Mouse (Mus musculus) MEL (cell line): ENCODE data around the gene Gfod1. TPM values are rescaled to one million over a fixed set of nuclear protein-coding genes. Genes with fewer than 3 reads are reported as not detected.

Experiments used
- DNase-seq: peaks from one replicate; pipeline ENCODE4 v3.0.0; 2011; ENCODE audit warnings: low read depth, low spot score
- H3K27ac ChIP-seq: 2 replicates; pipeline ENCODE4 v1.5.1; 2012; ENCODE audit warnings: low read depth, mild to moderate bottlenecking, control low read depth, low read length, moderate library complexity; ENCODE audit not compliant: control insufficient read depth
- H3K27me3 ChIP-seq, 2 experiments: fragments of 150-350 bp in 1 of 2; sonication (generic) in 1 of 2; 2 replicates each; pipeline ENCODE4 v1.6.1; 2012; ENCODE audit warnings: low read length in 2 of 2, mild to moderate bottlenecking in 2 of 2, improper control_type of control experiment in 1 of 2, moderate library complexity in 1 of 2; ENCODE audit not compliant: insufficient read depth in 2 of 2, control insufficient read depth in 1 of 2
- H3K36me3 ChIP-seq, 2 experiments: 2 replicates each; pipeline ENCODE4 v1.6.1; 2012 to 2014; ENCODE audit warnings: low read length in 2 of 2, improper control_type of control experiment in 1 of 2, inconsistent platforms in 1 of 2, mild to moderate bottlenecking in 1 of 2; ENCODE audit not compliant: insufficient read depth in 2 of 2, control insufficient read depth in 1 of 2
- H3K4me1 ChIP-seq, 2 experiments: fragments of 150-350 bp in 1 of 2; sonication (generic) in 1 of 2; 2 replicates each; pipeline ENCODE4 v1.6.1; 2012; ENCODE audit warnings: low read length in 2 of 2, improper control_type of control experiment in 1 of 2, mild to moderate bottlenecking in 1 of 2; ENCODE audit not compliant: insufficient read depth in 2 of 2, control insufficient read depth in 1 of 2
- H3K4me3 ChIP-seq, 2 experiments: fragments of 150-350 bp in 1 of 2; sonication (generic) in 1 of 2; 2 replicates each; pipeline ENCODE4 v1.5.1; 2012; ENCODE audit warnings: low read depth in 2 of 2, low read length in 2 of 2, mild to moderate bottlenecking in 2 of 2, moderate library complexity in 2 of 2, control low read depth in 1 of 2, improper control_type of control experiment in 1 of 2; ENCODE audit not compliant: control insufficient read depth in 1 of 2, insufficient read depth in 1 of 2
- H3K79me2 ChIP-seq: 2 replicates; pipeline ENCODE4 v1.6.1; 2012; ENCODE audit warnings: mild to moderate bottlenecking, low read length, moderate library complexity; ENCODE audit not compliant: control insufficient read depth, poor library complexity, insufficient read depth
- H3K9ac ChIP-seq: 2 replicates; pipeline ENCODE4 v1.6.1; 2012; ENCODE audit warnings: low read depth, mild to moderate bottlenecking, control low read depth, low read length, moderate library complexity; ENCODE audit not compliant: control insufficient read depth, poor library complexity, severe bottlenecking
- H3K9me3 ChIP-seq: fragments of 150-350 bp; sonication (generic); replicated peaks from 2 replicates; pipeline ENCODE4 v1.6.1; 2012; ENCODE audit warnings: mild to moderate bottlenecking, low read length, improper control_type of control experiment, moderate library complexity; ENCODE audit not compliant: insufficient read depth
- BHLHE40 ChIP-seq: IDR thresholded peaks from 2 replicates; pipeline ENCODE4 v1.6.1; 2012; ENCODE audit warnings: low read depth, mild to moderate bottlenecking, inconsistent platforms, low read length, improper control_type of control experiment, borderline replicate concordance
- CHD1 ChIP-seq: IDR thresholded peaks from 2 replicates; pipeline ENCODE4 v1.6.1; 2012; ENCODE audit warnings: low read depth, mild to moderate bottlenecking, inconsistent platforms, low read length, improper control_type of control experiment
- E2F4 ChIP-seq: IDR thresholded peaks from 2 replicates; pipeline ENCODE4 v1.6.1; 2011; ENCODE audit warnings: low read depth, low read length, improper control_type of control experiment, borderline replicate concordance
- ELF1 ChIP-seq: IDR thresholded peaks from 2 replicates; pipeline ENCODE4 v1.6.1; 2014; ENCODE audit warnings: low read depth, mild to moderate bottlenecking, inconsistent platforms, low read length, improper control_type of control experiment, moderate library complexity
- EP300 ChIP-seq, 2 experiments: IDR thresholded peaks; 2 replicates each; pipeline ENCODE4 v1.6.1; 2011; ENCODE audit warnings: improper control_type of control experiment in 2 of 2, low read length in 2 of 2, low read depth in 1 of 2, mild to moderate bottlenecking in 1 of 2
- GABPA ChIP-seq: IDR thresholded peaks from 2 replicates; pipeline ENCODE4 v1.6.1; 2012; ENCODE audit warnings: low read depth, mild to moderate bottlenecking, inconsistent platforms, low read length, improper control_type of control experiment, moderate library complexity
- KAT2A ChIP-seq: conservative IDR thresholded peaks from 2 replicates; pipeline ENCODE4 v1.6.1; 2012; ENCODE audit warnings: low read depth, low read length, improper control_type of control experiment, inconsistent platforms
- MAFK ChIP-seq: IDR thresholded peaks from 2 replicates; pipeline ENCODE4 v1.6.1; 2011; ENCODE audit warnings: low read depth, mild to moderate bottlenecking, low read length, improper control_type of control experiment, borderline replicate concordance
- MAX ChIP-seq: IDR thresholded peaks from 2 replicates; pipeline ENCODE4 v1.6.1; 2011; ENCODE audit warnings: low read length, improper control_type of control experiment
- MAZ ChIP-seq: IDR thresholded peaks from 2 replicates; pipeline ENCODE4 v1.6.1; 2012; ENCODE audit warnings: low read depth, mild to moderate bottlenecking, inconsistent platforms, low read length, improper control_type of control experiment
- MXI1 ChIP-seq: IDR thresholded peaks from 2 replicates; pipeline ENCODE4 v1.6.1; 2011; ENCODE audit warnings: mild to moderate bottlenecking, low read depth, low read length, improper control_type of control experiment
- MYB ChIP-seq: IDR thresholded peaks from 2 replicates; pipeline ENCODE4 v1.6.1; 2011; ENCODE audit warnings: mild to moderate bottlenecking, low read depth, low read length, improper control_type of control experiment
- MYC ChIP-seq: IDR thresholded peaks from 2 replicates; pipeline ENCODE4 v1.6.1; 2011; ENCODE audit warnings: low read depth, mild to moderate bottlenecking, low read length, improper control_type of control experiment, moderate library complexity
- NELFE ChIP-seq: IDR thresholded peaks from 2 replicates; pipeline ENCODE4 v1.6.1; 2011; ENCODE audit warnings: low read depth, low read length, improper control_type of control experiment
- NRF1 ChIP-seq: IDR thresholded peaks from 2 replicates; pipeline ENCODE4 v1.6.1; 2014; ENCODE audit warnings: low read depth, mild to moderate bottlenecking, inconsistent platforms, low read length, improper control_type of control experiment, moderate library complexity; ENCODE audit not compliant: poor library complexity, insufficient read depth, severe bottlenecking
- RAD21 ChIP-seq: IDR thresholded peaks from 2 replicates; pipeline ENCODE4 v1.6.1; 2011; ENCODE audit warnings: mild to moderate bottlenecking, low read depth, low read length, improper control_type of control experiment
- SIN3A ChIP-seq: IDR thresholded peaks from 2 replicates; pipeline ENCODE4 v1.6.1; 2012; ENCODE audit warnings: low read length, improper control_type of control experiment, inconsistent platforms
- TAL1 ChIP-seq: IDR thresholded peaks from 2 replicates; pipeline ENCODE4 v1.6.1; 2012; ENCODE audit warnings: mild to moderate bottlenecking, inconsistent platforms, low read length, moderate library complexity, mixed read lengths
- TBP ChIP-seq: IDR thresholded peaks from 2 replicates; pipeline ENCODE4 v1.8.0; 2011; ENCODE audit warnings: low read depth, low read length, improper control_type of control experiment
- TCF12 ChIP-seq: IDR thresholded peaks from 2 replicates; pipeline ENCODE4 v1.6.1; 2014; ENCODE audit warnings: low read depth, mild to moderate bottlenecking, inconsistent platforms, low read length, improper control_type of control experiment, moderate library complexity
- UBTF ChIP-seq: IDR thresholded peaks from 2 replicates; pipeline ENCODE4 v1.6.1; 2012; ENCODE audit warnings: low read depth, mild to moderate bottlenecking, inconsistent platforms, low read length, improper control_type of control experiment, moderate library complexity, borderline replicate concordance; ENCODE audit not compliant: insufficient read depth
- USF1 ChIP-seq: IDR thresholded peaks from 2 replicates; pipeline ENCODE4 v1.6.1; 2014; ENCODE audit warnings: low read depth, mild to moderate bottlenecking, inconsistent platforms, low read length, improper control_type of control experiment, moderate library complexity
- USF2 ChIP-seq, 2 experiments: IDR thresholded peaks; 2 replicates each; pipeline ENCODE4 v1.6.1; 2011 to 2012; ENCODE audit warnings: improper control_type of control experiment in 2 of 2, low read length in 2 of 2, borderline replicate concordance in 1 of 2, inconsistent platforms in 1 of 2, low read depth in 1 of 2, mild to moderate bottlenecking in 1 of 2; ENCODE audit not compliant: insufficient read depth in 1 of 2
- ZC3H11A ChIP-seq: IDR thresholded peaks from 2 replicates; pipeline ENCODE4 v1.6.1; 2012; ENCODE audit warnings: low read depth, mild to moderate bottlenecking, inconsistent platforms, low read length, improper control_type of control experiment
- ZKSCAN1 ChIP-seq: IDR thresholded peaks from 2 replicates; pipeline ENCODE4 v1.6.1; 2012; ENCODE audit warnings: low read depth, mild to moderate bottlenecking, inconsistent platforms, low read length, improper control_type of control experiment, moderate library complexity
- ZNF384 ChIP-seq: IDR thresholded peaks from 2 replicates; pipeline ENCODE4 v1.6.1; 2012; ENCODE audit warnings: low read depth, mild to moderate bottlenecking, inconsistent platforms, low read length, improper control_type of control experiment
- polyA plus RNA-seq, 2 experiments: library from polyadenylated mRNA; stranded (reverse) in 1 of 2; unstranded in 1 of 2; fragments of >175 nt in 1 of 2; fragments of >200 nt in 1 of 2; gene quantifications; 2 replicates each; pipeline versions ENCODE4 v1.2.1 to v1.2.4; 2012; ENCODE audit warnings: low replicate concordance in 2 of 2, low read depth in 1 of 2; ENCODE audit not compliant: insufficient read length in 2 of 2, insufficient read depth in 1 of 2, missing spikeins in 1 of 2
- total RNA-seq: library from RNA; depleted of rRNA; stranded (reverse); fragments of 300-350 nt; gene quantifications from 2 replicates; pipeline ENCODE4 v1.2.3, GENCODE M21; 2012

The Gfod1 gene
- total and polyA plus RNA-seq, 3 experiments, result 0.27 to 0.93 TPM; not detected in 1

GRCm38 (mm10) chr13:43203234-43203633 lies 100.7 kb downstream of the Gfod1 start:
- DNase-seq, result no peak
- Histone ChIP-seq H3K9ac (no peak overlapping the region), H3K4me1 (no peaks in the 10 kb centered on the region), H3K36me3 (no peaks in the 10 kb centered on the region), H3K4me3 (no peak overlapping the region), H3K27ac (no peak overlapping the region), H3K79me2 (no peaks in the 10 kb centered on the region)
- TF ChIP-seq ZC3H11A (no peak), TAL1 (no peak), ELF1 (no peak), UBTF (no peak), MXI1 (no peak), EP300 (IDR thresholded peaks at IDR 0.05; ENCODE audit: low read depth in 1 of 2, low read length in 2 of 2) (no peak), NRF1 (no peak), KAT2A (no peak), MAZ (no peak), BHLHE40 (no peak)
- TF ChIP-seq, all 39 proteins: peak for 0
- H3K27me3 ChIP-seq, result no peaks in the 10 kb centered on the region
- H3K9me3 ChIP-seq, result no peaks in the 10 kb centered on the region

DNA sequence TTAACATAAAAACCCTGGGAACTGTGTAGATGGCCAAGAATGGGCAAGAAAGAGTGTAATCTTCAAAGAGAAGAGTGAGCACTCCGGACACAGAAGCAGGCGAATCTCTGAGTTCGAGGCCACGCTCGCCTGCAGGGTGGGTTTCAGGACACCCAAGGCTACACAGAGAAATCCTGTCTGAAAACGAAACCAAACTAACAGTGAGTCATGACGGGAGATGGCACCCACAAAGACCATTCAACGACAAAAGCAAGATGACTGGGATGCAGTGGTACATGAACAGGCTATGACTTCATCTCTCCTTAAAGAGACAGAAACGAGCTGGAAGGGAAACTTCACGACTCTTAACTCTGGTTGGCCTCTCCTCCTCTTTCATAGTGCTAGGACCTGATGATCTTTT lies 101.6 kb downstream of the Gfod1 start:
- Histone ChIP-seq H3K36me3 (no peaks in the 10 kb centered on the region), H3K4me3 (no peak overlapping the region), H3K27me3 (no peaks in the 10 kb centered on the region), H3K79me2 (no peaks in the 10 kb centered on the region), H3K9ac (no peak overlapping the region), H3K27ac (no peak overlapping the region), H3K9me3 (no peaks in the 10 kb centered on the region), H3K4me1 (no peaks in the 10 kb centered on the region)
- DNase-seq, result no peak
- TF ChIP-seq ZNF384 (no peak), MYC (no peak), MYB (no peak), GABPA (no peak), USF2 (IDR thresholded peaks at IDR 0.05; ENCODE audit: borderline replicate concordance in 1 of 2, insufficient read depth in 1 of 2, low read depth in 1 of 2, low read length in 2 of 2) (no peak), ZKSCAN1 (no peak), ELF1 (no peak), E2F4 (no peak), MAFK (no peak), CHD1 (no peak), SIN3A (no peak), MXI1 (no peak), RAD21 (no peak), NELFE (no peak), MAX (no peak), TCF12 (no peak), TBP (no peak), USF1 (no peak), MAZ (no peak)
